Mouse (Mus musculus) CH12.LX (cell line): ENCODE data around the gene Kcna10. TPM values are rescaled to one million over a fixed set of nuclear protein-coding genes. Genes with fewer than 3 reads are reported as not detected.

ENCODE experiments used
- DNase-seq: peaks from one replicate; pipeline ENCODE4 v3.0.0-alpha.2; 2013; ENCODE audit errors: extremely low read depth
- H3K27ac ChIP-seq: 2 replicates; pipeline ENCODE4 v1.5.1; 2012; ENCODE audit warnings: low read depth, mild to moderate bottlenecking, control low read depth, moderate library complexity; ENCODE audit not compliant: insufficient read depth
- H3K27me3 ChIP-seq: replicated peaks from 2 replicates; pipeline ENCODE3; 2012; ENCODE audit warnings: inconsistent platforms
- H3K36me3 ChIP-seq, 2 experiments: replicated peaks in 1 of 2; 2 replicates each; pipeline versions ENCODE3 to v1.6.1; 2012; ENCODE audit warnings: inconsistent platforms in 1 of 2, low read length in 1 of 2, mild to moderate bottlenecking in 1 of 2, mixed read lengths in 1 of 2, moderate library complexity in 1 of 2; ENCODE audit not compliant: control insufficient read depth in 1 of 2, insufficient read depth in 1 of 2
- H3K4me1 ChIP-seq, 2 experiments: 2 replicates each; pipeline ENCODE4 v1.6.1; 2012; ENCODE audit warnings: inconsistent platforms in 1 of 2, moderate library complexity in 1 of 2; ENCODE audit not compliant: insufficient read depth in 2 of 2, control insufficient read depth in 1 of 2
- H3K4me2 ChIP-seq: 2 replicates; pipeline ENCODE4 v1.6.1; 2012; ENCODE audit warnings: low read depth, mild to moderate bottlenecking, control low read depth; ENCODE audit not compliant: poor library complexity, insufficient read depth, severe bottlenecking
- H3K4me3 ChIP-seq, 3 experiments: fragments of 150-350 bp in 1 of 3; sonication (generic) in 1 of 3; replicated peaks in 1 of 3; 2 replicates each; pipeline versions ENCODE3 to v1.5.1; 2011 to 2012; ENCODE audit warnings: low read depth in 2 of 3, low read length in 2 of 3, mild to moderate bottlenecking in 2 of 3, moderate library complexity in 2 of 3, control low read depth in 1 of 3, improper control_type of control experiment in 1 of 3, inconsistent platforms in 1 of 3, mixed read lengths in 1 of 3; ENCODE audit not compliant: poor library complexity in 1 of 3
- H3K79me2 ChIP-seq: replicated peaks from 2 replicates; pipeline ENCODE4 v1.6.1; 2012; ENCODE audit warnings: mild to moderate bottlenecking, moderate library complexity; ENCODE audit not compliant: control insufficient read depth, poor library complexity, insufficient read depth, severe bottlenecking; ENCODE audit errors: extremely low read depth
- H3K9ac ChIP-seq: 2 replicates; pipeline ENCODE4 v1.6.1; 2012; ENCODE audit warnings: low read depth, mild to moderate bottlenecking, control low read depth, moderate library complexity; ENCODE audit not compliant: insufficient read depth
- H3K9me3 ChIP-seq: replicated peaks from 2 replicates; pipeline ENCODE3; 2012; ENCODE audit warnings: low read length, inconsistent platforms, mixed read lengths
- CHD2 ChIP-seq: IDR thresholded peaks from 2 replicates; pipeline ENCODE4 v1.6.1; 2011; ENCODE audit warnings: low read length, improper control_type of control experiment
- CTCF ChIP-seq, 2 experiments: IDR thresholded peaks in 1 of 2; conservative IDR thresholded peaks in 1 of 2; 2 replicates each; pipeline ENCODE4 v1.5.1; 2011 to 2012; ENCODE audit warnings: low read depth in 2 of 2, low read length in 2 of 2, improper control_type of control experiment in 1 of 2, inconsistent platforms in 1 of 2, mild to moderate bottlenecking in 1 of 2, moderate library complexity in 1 of 2
- EP300 ChIP-seq: IDR thresholded peaks from 2 replicates; pipeline ENCODE4 v1.6.1; 2011; ENCODE audit warnings: low read length, improper control_type of control experiment
- GABPA ChIP-seq: IDR thresholded peaks from 2 replicates; pipeline ENCODE4 v1.6.1; 2012; ENCODE audit warnings: low read depth, low read length, improper control_type of control experiment, inconsistent platforms; ENCODE audit not compliant: insufficient replicate concordance
- HCFC1 ChIP-seq: IDR thresholded peaks from 2 replicates; pipeline ENCODE4 v1.6.1; 2012; ENCODE audit warnings: low read depth, mild to moderate bottlenecking, inconsistent platforms, low read length, improper control_type of control experiment
- IRF4 ChIP-seq: IDR thresholded peaks from 2 replicates; pipeline ENCODE4 v1.6.1; 2014; ENCODE audit warnings: low read depth, mild to moderate bottlenecking, inconsistent platforms, low read length, improper control_type of control experiment
- JUN ChIP-seq: IDR thresholded peaks from 2 replicates; pipeline ENCODE4 v1.6.1; 2011; ENCODE audit warnings: low read depth, mild to moderate bottlenecking, low read length, improper control_type of control experiment, moderate library complexity; ENCODE audit not compliant: insufficient read depth
- JUND ChIP-seq: conservative IDR thresholded peaks from 2 replicates; pipeline ENCODE4 v1.6.1; 2011; ENCODE audit warnings: low read depth, low read length, improper control_type of control experiment
- MAFK ChIP-seq: IDR thresholded peaks from 2 replicates; pipeline ENCODE4 v1.6.1; 2011; ENCODE audit warnings: low read length, improper control_type of control experiment; ENCODE audit not compliant: insufficient replicate concordance
- MAX ChIP-seq: IDR thresholded peaks from 2 replicates; pipeline ENCODE4 v1.6.1; 2011; ENCODE audit warnings: low read length, improper control_type of control experiment
- MAZ ChIP-seq: IDR thresholded peaks from 2 replicates; pipeline ENCODE4 v1.6.1; 2012; ENCODE audit warnings: low read depth, mild to moderate bottlenecking, inconsistent platforms, low read length, improper control_type of control experiment, moderate library complexity
- MEF2A ChIP-seq: IDR thresholded peaks from 2 replicates; pipeline ENCODE4 v1.6.1; 2014; ENCODE audit warnings: low read depth, mild to moderate bottlenecking, inconsistent platforms, low read length, improper control_type of control experiment, borderline replicate concordance
- MYC ChIP-seq: IDR thresholded peaks from 2 replicates; pipeline ENCODE4 v1.6.1; 2011; ENCODE audit warnings: low read depth, mild to moderate bottlenecking, improper control_type of control experiment, low read length
- NELFE ChIP-seq: IDR thresholded peaks from 2 replicates; pipeline ENCODE4 v1.6.1; 2011; ENCODE audit warnings: low read depth, low read length, improper control_type of control experiment
- PAX5 ChIP-seq: IDR thresholded peaks from 2 replicates; pipeline ENCODE4 v1.6.1; 2012; ENCODE audit warnings: low read length, inconsistent platforms, mixed read lengths
- POLR2A ChIP-seq: IDR thresholded peaks from 2 replicates; pipeline ENCODE4 v1.6.1; 2011; ENCODE audit warnings: low read depth, mild to moderate bottlenecking, improper control_type of control experiment, low read length
- POLR2AphosphoS2 ChIP-seq: IDR thresholded peaks from 2 replicates; pipeline ENCODE4 v1.6.1; 2011; ENCODE audit warnings: low read depth, low read length, improper control_type of control experiment
- RAD21 ChIP-seq: IDR thresholded peaks from 2 replicates; pipeline ENCODE4 v1.6.1; 2011; ENCODE audit warnings: low read depth, mild to moderate bottlenecking, low read length, improper control_type of control experiment, moderate library complexity
- RCOR1 ChIP-seq: conservative IDR thresholded peaks from 2 replicates; pipeline ENCODE4 v1.6.1; 2012; ENCODE audit warnings: low read depth, mild to moderate bottlenecking, inconsistent platforms, low read length, improper control_type of control experiment
- SIN3A ChIP-seq: IDR thresholded peaks from 2 replicates; pipeline ENCODE4 v1.6.1; 2012; ENCODE audit warnings: low read length, improper control_type of control experiment, inconsistent platforms
- SMC3 ChIP-seq: IDR thresholded peaks from 2 replicates; pipeline ENCODE4 v1.6.1; 2011; ENCODE audit warnings: low read depth, low read length, improper control_type of control experiment
- TCF12 ChIP-seq: IDR thresholded peaks from 2 replicates; pipeline ENCODE4 v1.6.1; 2014; ENCODE audit warnings: low read depth, mild to moderate bottlenecking, inconsistent platforms, low read length, improper control_type of control experiment
- USF1 ChIP-seq: IDR thresholded peaks from 2 replicates; pipeline ENCODE4 v1.6.1; 2014; ENCODE audit warnings: low read depth, mild to moderate bottlenecking, inconsistent platforms, low read length, improper control_type of control experiment
- USF2 ChIP-seq: conservative IDR thresholded peaks from 2 replicates; pipeline ENCODE4 v1.6.1; 2011; ENCODE audit warnings: low read depth, low read length, improper control_type of control experiment
- ZC3H11A ChIP-seq: IDR thresholded peaks from 2 replicates; pipeline ENCODE4 v1.6.1; 2012; ENCODE audit warnings: low read depth, mild to moderate bottlenecking, inconsistent platforms, low read length, improper control_type of control experiment
- ZMIZ1 ChIP-seq: IDR thresholded peaks from 2 replicates; pipeline ENCODE4 v1.6.1; 2012; ENCODE audit warnings: low read depth, mild to moderate bottlenecking, inconsistent platforms, low read length, improper control_type of control experiment
- dilution Hi-C: fragments of 300-500 bp; cut with MboI; formaldehyde crosslinking; loops from 2 replicates; pipeline ENCODE4 v1.14.3; 2020; ENCODE audit warnings: low sequenced_read_pairs; ENCODE audit not compliant: extremely low pct_unique_long_range_greater_than_20kb, extremely low pct_ligation_motif_present
- in situ Hi-C: fragments of 300-500 bp; cut with MboI; formaldehyde crosslinking; loops from 3 replicates; pipeline ENCODE4 v1.14.3; 2019; ENCODE audit warnings: low sequenced_read_pairs, low pct_ligation_motif_present, low pct_unique_long_range_greater_than_20kb, mixed read lengths
- polyA plus RNA-seq: library from polyadenylated mRNA; unstranded; fragments of >175 nt; gene quantifications from 2 replicates; pipeline ENCODE4 v1.2.1, GENCODE M21; 2012; ENCODE audit warnings: low read depth; ENCODE audit not compliant: insufficient read length
- total RNA-seq, 2 experiments: library from RNA; depleted of rRNA; stranded (reverse); fragments of 300-350 nt in 1 of 2; fragments of >200 nt in 1 of 2; gene quantifications; 2 replicates each; pipeline ENCODE4 v1.2.3; 2012 to 2014

Gene Kcna10
- total and polyA plus RNA-seq, 3 experiments = not detected

DNA sequence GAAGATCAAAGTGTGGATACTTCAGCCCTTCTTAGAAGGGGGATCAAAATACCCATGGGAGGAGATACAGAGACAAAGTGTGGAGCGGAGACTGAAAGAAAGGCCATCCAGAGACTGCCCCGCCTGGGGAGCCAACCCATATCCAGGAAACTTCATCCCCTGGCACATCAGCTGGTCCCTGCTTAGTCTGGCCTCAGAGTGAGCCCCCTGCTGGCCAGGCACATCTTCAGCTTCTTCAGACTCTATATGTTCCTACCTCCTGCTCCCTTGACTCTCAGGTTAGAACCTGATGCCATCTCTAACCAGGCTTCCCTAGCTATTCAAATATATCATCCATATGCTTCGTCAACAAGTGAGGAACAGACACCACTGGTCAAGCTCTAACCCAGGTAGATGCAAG, 33.9 kb upstream of the Kcna10 start:
- dilution Hi-C loops (no loop called here), in situ Hi-C loops (no loop called here)
- no peak overlapping the region for H3K4me2 ChIP-seq
- H3K27me3 ChIP-seq = no peaks in the 10 kb centered on the region
- peak; percentile 50 for DNase-seq
- H3K9me3 ChIP-seq = no peaks in the 10 kb centered on the region
- H3K36me3 ChIP-seq = no peaks in the 10 kb centered on the region
- no peak overlapping the region for H3K27ac ChIP-seq
- H3K9ac ChIP-seq = no peak overlapping the region
- H3K79me2 ChIP-seq = no peaks in the 10 kb centered on the region
- TF ChIP-seq SMC3 (peak; percentile 94), MAZ (no peak), TCF12 (0 out of 2 replicates have a peak, but pooled peaks have one; percentile 28), RAD21 (peak; percentile 61), MAFK (no peak), MEF2A (no peak), CTCF (conservative IDR thresholded peaks at IDR 0.05 in 1 of 2, IDR thresholded peaks at IDR 0.05 in 1 of 2; ENCODE audit: low read depth in 2 of 2, low read length in 2 of 2) (peak; percentile 37 to 87; a peak in 3 of 4 replicates), NELFE (no peak), JUN (no peak), MYC (0 out of 2 replicates have a peak, but pooled peaks have one; percentile 18), CHD2 (no peak), POLR2AphosphoS2 (no peak), USF2 (no peak)
- peaks cover 0 to 4% of the 10 kb centered on the region in 2 experiments; a peak in 1 of 4 replicates for H3K4me1 ChIP-seq
- H3K4me3 ChIP-seq = no peak overlapping the region

- H3K4me2 ChIP-seq = no peak overlapping the region
- in situ Hi-C loops = loop anchor here (5.0 kb wide), 1 partner anchor 58 kb away; no protein-coding TSS in a partner anchor
- no peak for DNase-seq
- H3K27me3 ChIP-seq = no peaks in the 10 kb centered on the region
- no peak overlapping the region for H3K4me3 ChIP-seq
- dilution Hi-C loops = no loop called here
- no peaks in the 10 kb centered on the region for H3K36me3 ChIP-seq
- no peak overlapping the region for H3K27ac ChIP-seq
- peaks cover 0 to 4% of the 10 kb centered on the region in 2 experiments; a peak in 1 of 4 replicates for H3K4me1 ChIP-seq
- H3K79me2 ChIP-seq = no peaks in the 10 kb centered on the region
- TF ChIP-seq IRF4 (no peak), POLR2A (no peak), EP300 (no peak), CTCF (conservative IDR thresholded peaks at IDR 0.05 in 1 of 2, IDR thresholded peaks at IDR 0.05 in 1 of 2; ENCODE audit: low read depth in 2 of 2, low read length in 2 of 2) (no peak), MYC (no peak), PAX5 (no peak), NELFE (no peak), USF2 (no peak), CHD2 (no peak), MAX (no peak), JUND (no peak), USF1 (no peak), HCFC1 (no peak), RCOR1 (no peak), ZC3H11A (no peak), SIN3A (no peak), ZMIZ1 (no peak), GABPA (no peak)
- no peak overlapping the region for H3K9ac ChIP-seq
- H3K9me3 ChIP-seq = no peaks in the 10 kb centered on the region
Measured at GRCm38 (mm10) chr3:107150469-107150868, 32.4 kb upstream of the Kcna10 start.
